Mouse (Mus musculus): Measurements from ENCODE around the gene Foxk1. TPM values are rescaled to one million over a fixed set of nuclear protein-coding genes. Genes with fewer than 3 reads are reported as not detected.

The Foxk1 gene
- polyA plus RNA-seq, 1 experiment from 2014 or later, result 3.1 TPM

DNA sequence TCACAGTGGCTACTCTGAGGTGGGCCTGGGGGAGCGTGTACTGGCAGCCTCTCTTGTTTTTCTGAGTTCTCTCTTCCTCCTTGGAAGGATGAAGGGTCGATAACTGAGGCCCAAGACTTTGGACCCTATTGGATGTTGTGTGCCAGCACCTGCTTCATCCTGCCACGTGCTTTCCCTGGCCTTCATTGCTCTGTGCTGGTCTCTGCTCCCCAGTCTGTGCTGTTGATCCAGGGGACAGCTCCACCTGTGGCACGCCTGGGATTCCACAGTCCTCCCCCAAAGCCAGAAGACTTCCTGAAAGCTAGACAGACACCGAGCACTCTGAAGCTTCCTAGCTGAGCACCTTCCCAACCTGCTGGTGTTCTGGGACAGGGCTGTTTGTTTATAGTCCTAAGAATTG, 20.6 kb downstream of the Foxk1 start:
- H3K4me2 ChIP-seq (ENCODE audit: low read length), result no peak overlapping the region
- no peak overlapping the region for H3K4me3 ChIP-seq (ENCODE audit: low read length)
- H3K4me1 ChIP-seq (ENCODE audit: control insufficient read depth, insufficient read depth, low read depth, low read length), result peaks cover 20% of the 10 kb centered on the region
- no peak overlapping the region for H3K9ac ChIP-seq (ENCODE audit: low read depth, low read length)
- no peaks in the 10 kb centered on the region for H3K36me3 ChIP-seq (ENCODE audit: control insufficient read depth, insufficient read depth, low read length)
- H3K9me3 ChIP-seq (ENCODE audit: control insufficient read depth, low read length), result no peaks in the 10 kb centered on the region
- H3K27me3 ChIP-seq (replicated peaks; ENCODE audit: control insufficient read depth, insufficient read depth, low read length), result no peaks in the 10 kb centered on the region
- 87% methylated on average over 5 of the region's 5 CpGs for WGBS
- no peak overlapping the region for H3K27ac ChIP-seq (ENCODE audit: low read depth, low read length)
- ATAC-seq, result no peak

- H3K9ac ChIP-seq (ENCODE audit: low read depth, low read length), result no peak overlapping the region; the same call in 1 of the 2 replicates
- no peak overlapping the region for H3K27ac ChIP-seq (ENCODE audit: low read depth, low read length)
These were observed 21.8 kb downstream of the Foxk1 start for GRCm38 (mm10) chr5:142423141-142423540.

GRCm38 (mm10) chr5:142423701-142424100, 22.4 kb downstream of the Foxk1 start:
- H3K4me3 ChIP-seq (ENCODE audit: low read length), result no peak overlapping the region
- H3K9me3 ChIP-seq (ENCODE audit: control insufficient read depth, low read length), result no peaks in the 10 kb centered on the region
- H3K36me3 ChIP-seq (ENCODE audit: control insufficient read depth, insufficient read depth, low read length), result no peaks in the 10 kb centered on the region
- H3K9ac ChIP-seq (ENCODE audit: low read depth, low read length), result no peak overlapping the region
- H3K4me2 ChIP-seq (ENCODE audit: low read length), result no peak overlapping the region
- no peak for ATAC-seq
- peaks cover 25% of the 10 kb centered on the region for H3K4me1 ChIP-seq (ENCODE audit: control insufficient read depth, insufficient read depth, low read depth, low read length)
- 37% methylated on average over 3 of the region's 3 CpGs for WGBS
- no peaks in the 10 kb centered on the region for H3K27me3 ChIP-seq (replicated peaks; ENCODE audit: control insufficient read depth, insufficient read depth, low read length)
- no peak overlapping the region for H3K27ac ChIP-seq (ENCODE audit: low read depth, low read length)

More at GRCm38 (mm10) chr5:142423141-142423540, 21.8 kb downstream of the Foxk1 start:
- H3K4me3 ChIP-seq (ENCODE audit: low read length), result no peak overlapping the region
- no peaks in the 10 kb centered on the region for H3K9me3 ChIP-seq (ENCODE audit: control insufficient read depth, low read length)
- 62% methylated on average over 10 of the region's 10 CpGs for WGBS
- ATAC-seq, result no peak
- no peaks in the 10 kb centered on the region for H3K27me3 ChIP-seq (replicated peaks; ENCODE audit: control insufficient read depth, insufficient read depth, low read length)
- no peak overlapping the region for H3K4me2 ChIP-seq (ENCODE audit: low read length)
- H3K36me3 ChIP-seq (ENCODE audit: control insufficient read depth, insufficient read depth, low read length), result no peaks in the 10 kb centered on the region
- peaks cover 25% of the 10 kb centered on the region for H3K4me1 ChIP-seq (ENCODE audit: control insufficient read depth, insufficient read depth, low read depth, low read length)

DNA sequence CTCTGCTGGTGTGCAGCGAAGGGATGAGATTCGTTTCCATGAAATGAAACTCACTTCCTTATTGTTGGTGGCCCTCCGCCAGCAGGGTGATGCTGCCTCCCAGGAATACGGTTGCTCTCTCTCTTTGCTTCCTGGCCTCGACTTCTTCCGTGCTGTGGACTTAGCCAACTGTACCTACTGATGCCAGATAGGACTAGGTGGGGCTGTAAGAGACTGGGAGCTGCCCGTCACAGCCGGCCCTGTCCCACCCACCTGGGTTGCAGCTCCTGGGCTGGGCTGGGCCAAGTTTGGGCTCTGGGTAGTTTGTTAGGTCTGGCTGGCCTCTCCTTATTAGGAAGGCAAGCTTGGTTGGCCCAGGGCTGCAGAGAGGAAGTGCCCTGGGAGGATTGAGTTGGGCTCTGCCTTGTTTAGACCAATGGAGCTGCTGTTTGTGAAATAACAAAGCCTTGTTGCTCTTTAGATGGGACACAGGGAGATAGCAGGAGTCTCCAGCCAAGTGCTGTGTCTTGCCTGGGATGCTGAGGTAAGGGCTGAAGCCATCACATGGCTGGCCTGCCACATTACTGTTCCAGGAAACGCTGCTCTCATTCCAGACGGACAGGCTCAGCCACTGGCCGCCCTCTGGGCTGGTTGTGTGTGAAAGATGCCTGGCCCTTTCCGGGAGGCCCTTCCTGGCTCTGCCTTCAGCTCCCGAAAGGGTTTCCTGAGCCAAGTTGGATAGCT, 23.5 kb downstream of the Foxk1 start:
- Histone ChIP-seq H3K9ac (ENCODE audit: low read depth, low read length) (no peak overlapping the region), H3K4me3 (ENCODE audit: low read length) (no peak overlapping the region), H3K27me3 (replicated peaks; ENCODE audit: control insufficient read depth, insufficient read depth, low read length) (no peaks in the 10 kb centered on the region), H3K4me1 (ENCODE audit: control insufficient read depth, insufficient read depth, low read depth, low read length) (peaks cover 25% of the 10 kb centered on the region), H3K4me2 (ENCODE audit: low read length) (no peak overlapping the region), H3K27ac (ENCODE audit: low read depth, low read length) (peak overlapping the region; percentile 74), H3K36me3 (ENCODE audit: control insufficient read depth, insufficient read depth, low read length) (no peaks in the 10 kb centered on the region), H3K9me3 (ENCODE audit: control insufficient read depth, low read length) (no peaks in the 10 kb centered on the region)
- WGBS, result 59% methylated on average over 13 of the region's 13 CpGs
- peak; percentile 79 for ATAC-seq

DNA sequence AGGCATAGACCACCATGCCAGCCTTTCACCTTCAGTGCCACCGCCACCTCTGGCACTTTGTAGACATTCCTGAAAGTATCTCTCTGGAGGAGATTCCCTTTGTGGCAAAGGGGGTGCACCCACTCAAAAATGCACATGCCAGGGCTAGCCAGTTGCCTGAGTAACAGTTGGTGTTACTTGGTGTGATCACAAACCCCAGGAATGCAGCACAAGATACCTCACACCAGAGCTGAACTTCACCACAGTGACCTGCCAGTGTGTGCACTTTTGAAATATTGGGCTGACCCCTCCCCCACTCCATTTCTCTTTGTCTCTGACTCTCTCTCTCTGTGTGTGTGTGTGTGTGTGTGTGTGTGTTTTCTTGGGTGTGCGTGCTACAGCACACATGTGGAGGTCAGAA, 25.2 kb downstream of the Foxk1 start:
- H3K27ac ChIP-seq (ENCODE audit: low read depth, low read length), result no peak overlapping the region
- H3K27me3 ChIP-seq (replicated peaks; ENCODE audit: control insufficient read depth, insufficient read depth, low read length), result no peaks in the 10 kb centered on the region
- H3K4me3 ChIP-seq (ENCODE audit: low read length), result no peak overlapping the region
- no peak overlapping the region for H3K9ac ChIP-seq (ENCODE audit: low read depth, low read length)
- no peaks in the 10 kb centered on the region for H3K9me3 ChIP-seq (ENCODE audit: control insufficient read depth, low read length)
- H3K4me1 ChIP-seq (ENCODE audit: control insufficient read depth, insufficient read depth, low read depth, low read length), result peaks cover 25% of the 10 kb centered on the region
- no peak overlapping the region for H3K4me2 ChIP-seq (ENCODE audit: low read length)
- H3K36me3 ChIP-seq (ENCODE audit: control insufficient read depth, insufficient read depth, low read length), result no peaks in the 10 kb centered on the region
- 90% methylated on average over 2 of the region's 2 CpGs for WGBS
- ATAC-seq, result no peak

DNA sequence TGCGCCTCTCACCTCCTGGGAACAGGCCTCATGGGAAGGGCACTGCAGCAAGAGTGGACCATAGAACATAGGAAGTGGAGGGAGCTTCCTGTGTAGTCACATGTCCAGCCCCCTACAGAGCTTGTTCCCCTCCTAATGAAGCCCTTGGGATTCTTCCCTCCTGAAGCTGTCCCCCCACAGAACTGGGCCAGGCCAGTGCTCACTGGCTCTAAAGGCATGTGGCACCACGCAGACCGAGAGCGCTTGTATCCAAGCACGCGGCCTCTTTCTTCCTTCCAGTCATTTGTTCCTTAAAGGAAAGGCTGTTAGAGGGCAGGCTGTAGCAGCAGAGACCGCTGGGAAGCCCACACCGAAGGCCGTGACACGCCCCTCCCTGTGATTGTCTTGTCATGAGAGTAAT, 26.6 kb downstream of the Foxk1 start:
- no peaks in the 10 kb centered on the region for H3K9me3 ChIP-seq (ENCODE audit: control insufficient read depth, low read length)
- H3K36me3 ChIP-seq (ENCODE audit: control insufficient read depth, insufficient read depth, low read length), result no peaks in the 10 kb centered on the region
- no peak overlapping the region for H3K9ac ChIP-seq (ENCODE audit: low read depth, low read length)
- WGBS, result 41% methylated on average over 10 of the region's 10 CpGs
- H3K27ac ChIP-seq (ENCODE audit: low read depth, low read length), result peak overlapping the region; percentile 34; the same call in 1 of the 2 replicates
- no peak overlapping the region for H3K4me3 ChIP-seq (ENCODE audit: low read length)
- H3K4me2 ChIP-seq (ENCODE audit: low read length), result no peak overlapping the region
- ATAC-seq, result no peak
- H3K4me1 ChIP-seq (ENCODE audit: control insufficient read depth, insufficient read depth, low read depth, low read length), result peaks cover 27% of the 10 kb centered on the region
- no peaks in the 10 kb centered on the region for H3K27me3 ChIP-seq (replicated peaks; ENCODE audit: control insufficient read depth, insufficient read depth, low read length)

- H3K4me1 ChIP-seq (ENCODE audit: control insufficient read depth, insufficient read depth, low read depth, low read length), result peaks cover 27% of the 10 kb centered on the region
- no peak overlapping the region for H3K4me3 ChIP-seq (ENCODE audit: low read length)
- 66% methylated on average over 6 of the region's 6 CpGs for WGBS
- H3K36me3 ChIP-seq (ENCODE audit: control insufficient read depth, insufficient read depth, low read length), result no peaks in the 10 kb centered on the region
- H3K9ac ChIP-seq (ENCODE audit: low read depth, low read length), result no peak overlapping the region
- no peak for ATAC-seq
- no peak overlapping the region for H3K27ac ChIP-seq (ENCODE audit: low read depth, low read length)
- H3K9me3 ChIP-seq (ENCODE audit: control insufficient read depth, low read length), result no peaks in the 10 kb centered on the region
- H3K27me3 ChIP-seq (replicated peaks; ENCODE audit: control insufficient read depth, insufficient read depth, low read length), result no peaks in the 10 kb centered on the region
- no peak overlapping the region for H3K4me2 ChIP-seq (ENCODE audit: low read length)
These were observed 27.4 kb downstream of the Foxk1 start for GRCm38 (mm10) chr5:142428691-142429090.

DNA sequence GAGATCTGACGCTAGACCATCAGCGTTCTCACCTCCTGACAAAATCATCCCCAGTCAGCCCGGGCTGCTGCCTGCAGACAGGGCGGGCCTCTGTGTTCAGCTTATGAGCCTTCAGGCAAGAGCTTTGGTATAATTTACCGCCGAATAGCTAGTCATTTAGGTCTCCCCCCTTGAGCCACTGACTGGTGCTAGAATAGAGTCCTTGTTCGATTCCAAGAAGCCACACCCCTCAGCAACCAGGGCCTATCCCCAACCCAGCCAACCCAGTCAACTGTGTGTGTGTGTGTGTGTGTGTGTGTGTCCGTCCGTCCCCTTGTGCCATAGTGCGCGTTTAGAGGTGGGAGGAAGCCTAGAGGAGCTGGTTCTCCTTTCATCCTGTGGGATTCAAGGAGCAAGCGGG, 29.7 kb downstream of the Foxk1 start:
- H3K4me1 ChIP-seq (ENCODE audit: control insufficient read depth, insufficient read depth, low read depth, low read length), result peaks cover 15% of the 10 kb centered on the region; the same call in 1 of the 2 replicates
- H3K27ac ChIP-seq (ENCODE audit: low read depth, low read length), result no peak overlapping the region
- H3K4me2 ChIP-seq (ENCODE audit: low read length), result no peak overlapping the region
- H3K9ac ChIP-seq (ENCODE audit: low read depth, low read length), result no peak overlapping the region
- H3K4me3 ChIP-seq (ENCODE audit: low read length), result no peak overlapping the region
- 78% methylated on average over 12 of the region's 12 CpGs for WGBS
- no peaks in the 10 kb centered on the region for H3K27me3 ChIP-seq (replicated peaks; ENCODE audit: control insufficient read depth, insufficient read depth, low read length)
- no peak for ATAC-seq
- H3K9me3 ChIP-seq (ENCODE audit: control insufficient read depth, low read length), result no peaks in the 10 kb centered on the region
- H3K36me3 ChIP-seq (ENCODE audit: control insufficient read depth, insufficient read depth, low read length), result peaks cover 9% of the 10 kb centered on the region

DNA sequence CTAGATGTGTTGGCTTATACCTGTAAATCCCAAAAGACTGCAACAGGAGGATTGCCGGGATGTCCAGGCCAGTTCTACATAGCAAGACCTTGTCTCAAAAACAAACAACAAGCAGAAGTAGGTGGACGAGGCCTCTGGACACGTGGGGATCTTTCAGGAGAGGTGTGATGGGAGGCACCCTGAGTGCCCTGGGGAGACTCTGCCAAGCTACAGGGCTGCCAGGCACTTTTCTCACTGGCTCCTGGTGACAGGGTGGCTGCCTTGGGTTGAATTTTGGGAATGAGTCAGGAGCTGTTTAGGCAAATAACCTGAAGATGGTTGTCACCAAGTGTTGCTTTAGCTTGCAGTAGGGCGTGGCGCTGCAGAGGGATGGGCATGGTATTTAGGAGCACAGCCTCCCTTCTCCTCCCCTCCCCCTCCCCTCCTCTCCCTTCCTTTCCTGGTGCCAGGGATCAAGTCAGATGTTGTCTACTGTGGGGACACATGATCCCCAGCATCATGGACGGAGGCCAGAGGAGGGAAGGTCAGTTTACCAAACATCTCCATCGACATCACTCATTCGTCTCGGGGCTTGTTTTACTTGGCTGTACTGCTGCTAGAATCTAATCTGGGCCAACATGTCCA, 30.6 kb downstream of the Foxk1 start:
- no peaks in the 10 kb centered on the region for H3K27me3 ChIP-seq (replicated peaks; ENCODE audit: control insufficient read depth, insufficient read depth, low read length)
- H3K9ac ChIP-seq (ENCODE audit: low read depth, low read length), result no peak overlapping the region
- peaks cover 14% of the 10 kb centered on the region for H3K36me3 ChIP-seq (ENCODE audit: control insufficient read depth, insufficient read depth, low read length)
- H3K4me3 ChIP-seq (ENCODE audit: low read length), result no peak overlapping the region
- no peak overlapping the region for H3K27ac ChIP-seq (ENCODE audit: low read depth, low read length)
- whole genome bisulfite sequencing, result 79% methylated on average over 9 of the region's 9 CpGs
- H3K4me2 ChIP-seq (ENCODE audit: low read length), result no peak overlapping the region
- H3K4me1 ChIP-seq (ENCODE audit: control insufficient read depth, insufficient read depth, low read depth, low read length), result peaks cover 13% of the 10 kb centered on the region; the same call in 1 of the 2 replicates
- no peaks in the 10 kb centered on the region for H3K9me3 ChIP-seq (ENCODE audit: control insufficient read depth, low read length)
- no peak for ATAC-seq

All from hindbrain, embryonic 16.5 days (tissue).